Mouse (Mus musculus): Measurements from ENCODE around the gene Popdc2. TPM values are rescaled to one million over a fixed set of nuclear protein-coding genes. Genes with fewer than 3 reads are reported as not detected.

The Popdc2 gene
- total and polyA plus RNA-seq, 2 experiments, result 0.18 TPM

DNA sequence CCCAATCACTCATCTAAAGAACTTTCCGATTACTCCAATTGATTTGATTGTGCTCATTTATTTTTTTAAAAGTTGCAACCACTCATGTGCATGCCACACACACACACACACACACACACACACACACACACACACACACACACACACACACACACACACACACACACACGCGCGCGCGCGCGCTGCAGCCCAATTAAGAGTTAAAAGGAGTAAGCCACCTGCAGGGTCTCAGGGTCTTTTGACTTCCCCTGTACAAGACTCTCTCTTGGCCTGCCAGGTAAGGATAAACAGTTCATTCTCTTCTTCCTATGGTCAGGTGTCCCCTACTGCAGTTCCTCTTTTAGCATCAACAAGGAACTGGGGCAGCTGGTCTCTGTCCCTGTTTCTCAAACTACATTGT lies 46.4 kb downstream of the Popdc2 start:
- no peaks in the 10 kb centered on the region for H3K4me1 ChIP-seq (ENCODE audit: control insufficient read depth, insufficient read depth, low read length)
- H3K27ac ChIP-seq (replicated peaks; ENCODE audit: insufficient read depth, low read depth, low read length), result no peak overlapping the region
- H3K4me3 ChIP-seq (ENCODE audit: insufficient read depth, low read depth, low read length), result no peak overlapping the region
- no peaks in the 10 kb centered on the region for H3K79me2 ChIP-seq (ENCODE audit: control insufficient read depth, insufficient read depth, low read length)
- no peaks in the 10 kb centered on the region for H3K27me3 ChIP-seq (ENCODE audit: control insufficient read depth, insufficient read depth, low read length)
- TF ChIP-seq CTCF (IDR thresholded peaks at IDR 0.05; ENCODE audit: low read depth, low read length), result no peak
- DNase-seq (ENCODE audit: extremely low read depth, low read depth, low spot score), result no peak
- whole genome bisulfite sequencing, result 99% methylated on average over 8 of the region's 8 CpGs
- peaks cover 12% of the 10 kb centered on the region; the same call in 1 of the 2 replicates for H3K36me3 ChIP-seq (ENCODE audit: control insufficient read depth, insufficient read depth, low read length)
- H3K9ac ChIP-seq (ENCODE audit: low read depth, low read length), result no peak overlapping the region

DNA sequence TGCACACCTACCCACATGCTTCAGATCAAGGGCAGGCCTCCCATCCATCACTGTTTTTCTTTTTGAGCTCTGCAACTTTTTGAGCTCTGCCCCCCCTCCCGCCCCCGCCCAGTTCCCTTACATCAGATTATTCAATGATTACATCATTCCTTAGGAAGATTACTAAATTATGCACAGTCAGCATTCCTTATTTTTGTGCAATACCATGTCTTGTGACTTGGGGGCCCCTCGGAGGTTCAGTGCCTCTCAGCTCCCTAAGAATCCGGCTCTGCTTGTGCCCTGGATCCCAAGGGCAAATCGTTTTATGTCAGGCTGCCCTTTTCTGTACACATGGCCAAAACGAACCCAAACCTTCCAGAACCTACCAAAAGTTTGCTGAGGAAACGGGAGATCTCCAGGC lies 52.9 kb downstream of the Popdc2 start:
- H3K79me2 ChIP-seq (ENCODE audit: control insufficient read depth, insufficient read depth, low read length), result no peaks in the 10 kb centered on the region
- no peaks in the 10 kb centered on the region for H3K4me1 ChIP-seq (ENCODE audit: control insufficient read depth, insufficient read depth, low read length)
- H3K9ac ChIP-seq (ENCODE audit: low read depth, low read length), result no peak overlapping the region
- H3K27ac ChIP-seq (replicated peaks; ENCODE audit: insufficient read depth, low read depth, low read length), result no peak overlapping the region
- 84% methylated on average over 7 of the region's 7 CpGs for WGBS
- H3K36me3 ChIP-seq (ENCODE audit: control insufficient read depth, insufficient read depth, low read length), result peaks cover 23% of the 10 kb centered on the region
- DNase-seq (ENCODE audit: extremely low read depth, low read depth, low spot score), result no peak
- H3K27me3 ChIP-seq (ENCODE audit: control insufficient read depth, insufficient read depth, low read length), result no peaks in the 10 kb centered on the region
- no peak for TF ChIP-seq CTCF (IDR thresholded peaks at IDR 0.05; ENCODE audit: low read depth, low read length)
- TF ChIP-seq POLR2A (IDR thresholded peaks at IDR 0.05; ENCODE audit: extremely low read depth, insufficient read depth, low read length), result no peak
- no peak overlapping the region for H3K4me3 ChIP-seq (ENCODE audit: insufficient read depth, low read depth, low read length)

DNA sequence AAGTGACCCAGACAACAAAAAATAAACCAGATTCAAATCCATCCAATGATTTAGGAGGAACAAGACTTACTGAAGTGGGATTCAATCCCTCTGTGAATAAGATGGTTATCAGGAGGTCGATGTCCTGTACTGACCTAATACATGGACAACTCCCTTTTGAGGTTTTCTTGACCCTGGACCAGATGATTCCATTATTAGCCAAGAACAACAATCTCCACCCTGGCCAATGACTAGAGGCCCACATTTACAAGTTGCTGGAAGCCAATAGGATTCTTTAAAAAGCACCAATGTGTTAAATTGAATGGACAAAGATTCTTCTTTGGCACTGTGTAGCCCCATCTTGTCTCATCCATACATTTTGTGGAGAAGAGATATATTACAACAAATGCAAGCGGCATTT lies 63.4 kb downstream of the Popdc2 start:
- no peaks in the 10 kb centered on the region for H3K4me1 ChIP-seq (ENCODE audit: control insufficient read depth, insufficient read depth, low read length)
- H3K27ac ChIP-seq (replicated peaks; ENCODE audit: insufficient read depth, low read depth, low read length), result no peak overlapping the region
- H3K36me3 ChIP-seq (ENCODE audit: control insufficient read depth, insufficient read depth, low read length), result peaks cover 2% of the 10 kb centered on the region; the same call in 1 of the 2 replicates
- no peak overlapping the region for H3K9ac ChIP-seq (ENCODE audit: low read depth, low read length)
- no peaks in the 10 kb centered on the region; the same call in 1 of the 2 replicates for H3K79me2 ChIP-seq (ENCODE audit: control insufficient read depth, insufficient read depth, low read length)
- no peaks in the 10 kb centered on the region for H3K27me3 ChIP-seq (ENCODE audit: control insufficient read depth, insufficient read depth, low read length)
- TF ChIP-seq POLR2A (IDR thresholded peaks at IDR 0.05; ENCODE audit: extremely low read depth, insufficient read depth, low read length) (no peak), CTCF (IDR thresholded peaks at IDR 0.05; ENCODE audit: low read depth, low read length) (no peak)
- WGBS, result 84% methylated on average over 2 of the region's 2 CpGs
- no peak for DNase-seq (ENCODE audit: extremely low read depth, low read depth, low spot score)
- no peak overlapping the region for H3K4me3 ChIP-seq (ENCODE audit: insufficient read depth, low read depth, low read length)

DNA sequence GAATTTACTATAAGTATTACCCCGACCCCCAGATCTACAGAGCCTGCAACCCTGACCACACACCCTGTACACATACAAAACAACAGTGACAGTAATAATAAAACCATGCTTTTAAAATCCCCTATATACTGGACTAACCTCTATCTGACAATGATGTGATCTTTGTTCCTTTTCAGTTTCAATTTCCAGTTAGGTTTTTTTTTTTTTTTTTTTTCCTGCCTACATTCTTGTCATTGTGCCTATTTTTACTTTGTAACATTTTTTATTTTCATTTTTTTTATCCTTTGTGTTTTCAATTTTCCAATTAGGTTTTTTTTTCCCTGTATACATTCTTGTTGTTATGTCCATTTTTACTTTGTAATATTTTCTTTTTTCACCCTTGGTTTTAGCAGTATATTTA lies 63.8 kb downstream of the Popdc2 start:
- TF ChIP-seq CTCF (IDR thresholded peaks at IDR 0.05; ENCODE audit: low read depth, low read length) (no peak), POLR2A (IDR thresholded peaks at IDR 0.05; ENCODE audit: extremely low read depth, insufficient read depth, low read length) (no peak)
- no peak overlapping the region for H3K27ac ChIP-seq (replicated peaks; ENCODE audit: insufficient read depth, low read depth, low read length)
- no peak overlapping the region for H3K4me3 ChIP-seq (ENCODE audit: insufficient read depth, low read depth, low read length)
- H3K9ac ChIP-seq (ENCODE audit: low read depth, low read length), result no peak overlapping the region
- H3K4me1 ChIP-seq (ENCODE audit: control insufficient read depth, insufficient read depth, low read length), result no peaks in the 10 kb centered on the region
- WGBS, result 93% methylated on average over 1 of the region's 1 CpGs
- peaks cover 2% of the 10 kb centered on the region; the same call in 1 of the 2 replicates for H3K36me3 ChIP-seq (ENCODE audit: control insufficient read depth, insufficient read depth, low read length)
- H3K27me3 ChIP-seq (ENCODE audit: control insufficient read depth, insufficient read depth, low read length), result no peaks in the 10 kb centered on the region
- no peaks in the 10 kb centered on the region; the same call in 1 of the 2 replicates for H3K79me2 ChIP-seq (ENCODE audit: control insufficient read depth, insufficient read depth, low read length)
- no peak for DNase-seq (ENCODE audit: extremely low read depth, low read depth, low spot score)

Other genes with a start within 250 kb of the Popdc2 start
- 72.3 TPM in 2 replicates for gene Nr1i2, start 67.4 kb upstream of the Popdc2 start, total RNA-seq (2014; rRNA removed)
- gene Nr1i2, start 67.4 kb upstream of the Popdc2 start, polyA plus RNA-seq (2012; rRNA removed), result 45.8 and 53.6 TPM in 2 replicates
- not detected in 2 replicates for gene Maats1, start 20.1 kb upstream of the Popdc2 start, total RNA-seq (2014; rRNA removed)
- not detected in 2 replicates for gene Maats1, start 20.1 kb upstream of the Popdc2 start, polyA plus RNA-seq (2012; rRNA removed)
- 56.6 and 69.9 TPM in 2 replicates for gene Cox17, start 15.2 kb upstream of the Popdc2 start, total RNA-seq (2014; rRNA removed)
- gene Cox17, start 15.2 kb upstream of the Popdc2 start, polyA plus RNA-seq (2012; rRNA removed), result 39.4 and 46.7 TPM in 2 replicates
- gene Gm21987, start 15.2 kb upstream of the Popdc2 start, total RNA-seq (2014; rRNA removed), result not detected in 2 replicates
- gene Gm21987, start 15.2 kb upstream of the Popdc2 start, polyA plus RNA-seq (2012; rRNA removed), result not detected in 2 replicates
- gene Pla1a, start 70.9 kb downstream of the Popdc2 start, total RNA-seq (2014; rRNA removed), result 70.6 and 82.1 TPM in 2 replicates
- 46.9 and 55.2 TPM in 2 replicates for gene Pla1a, start 70.9 kb downstream of the Popdc2 start, polyA plus RNA-seq (2012; rRNA removed)
- 1.9 and 2.8 TPM in 2 replicates for gene Adprh, start 90.5 kb downstream of the Popdc2 start, total RNA-seq (2014; rRNA removed)
- 8.0 and 8.5 TPM in 2 replicates for gene Adprh, start 90.5 kb downstream of the Popdc2 start, polyA plus RNA-seq (2012; rRNA removed)
- 0.28 and 0.67 TPM in 2 replicates for gene Cd80, start 93.4 kb downstream of the Popdc2 start, total RNA-seq (2014; rRNA removed)
- 0.29 TPM in 1 of 2 replicates, not detected in the other for gene Cd80, start 93.4 kb downstream of the Popdc2 start, polyA plus RNA-seq (2012; rRNA removed)
- gene Timmdc1, start 160.5 kb downstream of the Popdc2 start, total RNA-seq (2014; rRNA removed), result 29.7 and 35.7 TPM in 2 replicates
- gene Timmdc1, start 160.5 kb downstream of the Popdc2 start, polyA plus RNA-seq (2012; rRNA removed), result 30.4 and 34.1 TPM in 2 replicates
- 12.6 and 12.9 TPM in 2 replicates for gene Poglut1, start 188.0 kb downstream of the Popdc2 start, total RNA-seq (2014; rRNA removed)
- gene Poglut1, start 188.0 kb downstream of the Popdc2 start, polyA plus RNA-seq (2012; rRNA removed), result 5.6 and 6.9 TPM in 2 replicates
- 8.1 and 9.3 TPM in 2 replicates for gene Tmem39a, start 196.5 kb downstream of the Popdc2 start, total RNA-seq (2014; rRNA removed)
- gene Tmem39a, start 196.5 kb downstream of the Popdc2 start, polyA plus RNA-seq (2012; rRNA removed), result 37.5 and 58.4 TPM in 2 replicates